Mouse (Mus musculus) cerebellum, adult (tissue): ENCODE data around the gene Angel1.

Experiments used
- ATAC-seq: cut with Nextera tagmentation; 2 replicates; pipeline ENCODE4 v1.9.2; 2017; ENCODE audit warnings: mild to moderate bottlenecking, moderate library complexity, mixed read lengths; ENCODE audit not compliant: insufficient number of reproducible peaks, low FRiP score, low TSS enrichment

Angel1 gene

DNA sequence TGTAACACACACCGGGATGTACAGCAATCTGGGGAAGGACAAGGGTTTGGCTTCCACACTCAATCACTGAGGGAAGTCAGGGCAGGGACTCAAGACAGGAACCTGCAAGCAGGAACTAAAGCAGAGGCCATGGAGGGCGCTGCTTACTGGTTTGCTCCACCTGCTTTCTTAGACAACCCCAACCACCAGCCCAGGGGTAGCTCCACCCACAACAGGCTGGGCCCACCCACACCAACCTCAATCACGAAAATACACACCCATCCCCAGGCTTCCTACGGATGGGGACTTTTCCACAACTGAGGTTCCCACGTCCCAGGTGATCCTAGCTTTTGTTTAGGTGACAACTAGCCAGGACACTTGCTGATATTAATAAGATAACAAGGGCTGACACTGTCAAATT is 20.4 kb downstream of the Angel1 start:
- ATAC-seq: no peak

GRCm38 (mm10) chr12:86702690-86703089 is 23.6 kb downstream of the Angel1 start:
- ATAC-seq: no peak

GRCm38 (mm10) chr12:86701491-86701890 is 24.8 kb downstream of the Angel1 start:
- 0 out of 2 replicates have a peak, but pooled peaks have one; percentile 7 for ATAC-seq

GRCm38 (mm10) chr12:86700927-86701310 is 25.3 kb downstream of the Angel1 start:
- no peak for ATAC-seq

GRCm38 (mm10) chr12:86699965-86700926 is 26.0 kb downstream of the Angel1 start:
- peak; percentile 84 for ATAC-seq

- ATAC-seq: no peak
These were observed 27.7 kb downstream of the Angel1 start for GRCm38 (mm10) chr12:86698537-86698936.

DNA sequence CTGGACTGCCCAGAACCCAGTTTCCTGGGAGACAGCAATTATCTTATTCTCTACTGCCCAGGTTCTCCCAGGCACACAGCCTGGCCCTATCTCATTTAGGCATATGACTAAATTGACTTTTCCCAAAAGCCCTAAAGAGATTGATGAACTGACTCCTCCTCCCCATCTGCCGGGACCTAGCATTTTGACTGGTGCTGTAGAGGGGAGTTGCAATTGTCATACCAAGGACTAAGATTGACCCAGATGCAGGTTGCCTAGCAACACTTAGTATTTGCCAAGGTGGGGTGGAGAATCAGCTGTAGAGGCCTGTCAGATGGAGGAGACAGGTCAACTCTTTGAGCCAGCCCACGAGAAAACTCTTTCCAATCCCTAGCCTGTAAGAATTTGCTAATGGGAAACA is 28.3 kb downstream of the Angel1 start:
- ATAC-seq: no peak

- no peak for ATAC-seq
These were observed 31.8 kb downstream of the Angel1 start for GRCm38 (mm10) chr12:86694441-86694840.

GRCm38 (mm10) chr12:86693389-86693788 is 32.9 kb downstream of the Angel1 start:
- ATAC-seq: no peak

GRCm38 (mm10) chr12:86692471-86693356 is 33.5 kb downstream of the Angel1 start:
- no peak for ATAC-seq

DNA sequence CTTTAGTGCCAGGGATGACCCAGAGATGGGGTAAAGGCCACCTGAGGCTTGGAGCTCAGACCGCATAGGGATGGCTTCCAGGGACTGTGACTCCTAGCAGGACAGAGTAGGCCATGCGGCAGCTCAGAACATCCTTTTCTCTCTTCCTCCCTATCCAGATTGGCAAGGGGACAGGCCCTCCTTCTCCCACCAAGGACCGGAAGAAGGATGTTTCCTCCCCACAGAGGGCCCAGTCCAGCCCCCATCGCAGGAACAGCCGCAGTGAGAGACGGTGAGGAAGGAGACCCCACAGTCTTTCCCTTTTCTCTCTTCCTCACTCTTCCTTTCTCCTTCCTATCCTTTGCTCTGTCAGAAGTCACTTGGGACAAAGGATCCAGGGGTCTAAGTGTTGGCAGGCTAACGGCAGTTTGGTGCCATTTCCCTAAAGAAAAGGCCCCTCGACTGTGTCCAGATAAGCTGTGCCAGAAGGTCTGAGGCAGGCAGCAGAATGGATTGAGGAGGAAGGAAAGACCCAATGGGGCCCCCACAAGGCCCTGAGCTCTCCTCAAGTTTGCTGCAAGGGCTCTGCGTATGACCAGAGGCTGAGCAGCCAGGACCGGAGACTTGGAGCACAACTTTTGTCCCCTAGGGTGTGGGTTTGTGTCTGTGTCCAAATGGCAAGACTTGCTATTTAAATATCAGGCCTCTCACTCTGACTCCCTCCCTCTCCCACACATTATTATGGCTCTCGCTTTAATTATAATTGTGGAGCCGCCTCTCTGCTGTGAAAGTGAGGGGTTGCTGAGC is 35.4 kb downstream of the Angel1 start:
- ATAC-seq: no peak

- no peak for ATAC-seq
These were observed 37.3 kb downstream of the Angel1 start for GRCm38 (mm10) chr12:86688917-86689316.

DNA sequence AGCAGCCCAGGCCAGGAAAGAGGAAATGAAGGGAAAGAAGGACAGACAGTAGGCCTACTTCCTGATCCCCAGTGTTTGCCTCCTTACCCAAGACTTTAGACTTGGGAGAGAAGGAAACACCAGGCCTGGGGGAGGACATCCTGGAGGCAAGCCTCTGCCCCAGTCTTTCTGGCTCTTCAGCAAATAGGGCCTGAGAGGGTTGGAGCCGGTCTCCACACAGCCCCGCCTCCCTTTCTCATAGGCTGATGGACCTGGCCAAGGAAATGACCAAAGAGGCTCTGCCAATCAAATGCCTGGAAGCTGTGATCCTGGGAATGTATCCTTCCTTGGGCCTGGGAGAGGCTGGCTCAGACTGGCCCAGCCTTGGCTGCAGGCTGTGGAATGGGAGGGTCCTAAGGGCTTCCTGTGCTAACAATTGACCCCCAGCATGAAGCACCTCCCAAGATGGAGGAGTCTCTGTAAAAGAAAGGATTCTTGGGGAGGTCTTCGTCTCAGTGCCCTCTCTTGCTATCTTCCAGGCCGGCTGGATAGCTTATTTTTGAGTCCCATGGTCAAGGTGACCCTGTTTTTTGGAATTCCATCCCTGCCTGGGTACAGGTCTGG is 38.2 kb downstream of the Angel1 start:
- no peak for ATAC-seq

DNA sequence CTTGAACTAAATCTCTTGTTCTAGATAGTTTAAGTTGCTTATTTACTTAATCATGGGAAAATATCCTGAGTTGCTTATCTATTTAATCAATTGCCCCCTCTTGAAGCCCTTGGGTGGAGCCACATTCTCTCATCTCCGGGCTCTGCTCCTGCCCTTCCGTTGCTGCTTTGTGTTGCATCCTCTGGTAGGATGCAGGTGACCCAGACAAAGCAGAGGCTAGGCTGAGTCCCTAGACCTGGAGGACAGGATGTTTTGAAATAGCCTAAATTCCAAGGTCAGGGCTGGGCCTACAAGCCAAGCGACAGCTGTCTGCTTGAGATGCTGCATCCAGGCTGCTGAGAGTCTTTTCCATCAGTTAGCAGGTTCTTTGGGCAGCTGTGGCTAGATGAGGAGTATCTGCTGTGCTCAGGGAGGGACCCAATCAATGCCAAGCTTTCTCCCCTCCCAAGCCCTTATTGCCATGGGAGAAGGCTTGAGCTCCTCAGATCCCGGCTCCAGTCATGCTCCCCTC is 38.8 kb downstream of the Angel1 start:
- ATAC-seq: no peak

GRCm38 (mm10) chr12:86686551-86687330 is 39.5 kb downstream of the Angel1 start:
- ATAC-seq: no peak

DNA sequence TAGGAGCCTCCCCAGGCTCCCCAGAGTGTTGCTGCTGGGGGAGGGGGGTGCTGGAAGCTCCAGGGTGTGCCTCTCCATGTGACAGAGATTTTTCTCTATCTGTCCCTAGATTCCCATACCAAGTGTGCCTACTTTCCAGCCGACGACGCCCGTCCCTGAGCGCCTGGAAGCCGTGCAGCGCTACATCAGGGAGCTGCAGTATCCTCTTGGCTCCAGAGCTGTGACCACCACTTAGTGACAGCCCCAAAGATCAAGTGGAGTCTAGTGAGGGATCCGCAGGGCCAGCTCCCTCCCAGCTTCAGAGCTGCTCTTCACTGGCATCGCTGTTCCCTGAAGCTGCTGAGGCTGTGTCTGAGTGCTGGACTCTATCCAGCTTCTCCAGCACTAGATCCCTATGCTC is 41.0 kb downstream of the Angel1 start:
- no peak for ATAC-seq

- no peak for ATAC-seq
These were observed 42.6 kb downstream of the Angel1 start for GRCm38 (mm10) chr12:86683698-86684097.

DNA sequence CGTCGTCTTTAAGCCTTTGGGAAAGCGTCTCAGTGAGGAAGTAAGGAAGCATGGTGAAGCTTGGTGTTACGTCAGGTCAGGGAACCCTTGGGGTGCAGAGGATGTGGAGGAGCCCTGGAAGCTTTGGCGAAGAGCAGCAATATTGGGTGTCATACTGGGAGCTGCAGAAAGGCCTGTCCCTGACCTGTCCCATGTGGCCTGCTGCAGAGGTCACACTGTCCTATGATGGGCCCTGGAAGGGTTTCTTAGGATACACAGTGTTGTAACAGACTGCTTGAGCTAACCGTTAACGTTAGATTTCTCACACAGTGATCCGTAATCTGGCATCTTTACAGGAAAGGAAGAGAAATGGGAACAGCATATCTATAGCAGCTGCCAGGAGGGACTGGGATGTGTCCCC is 44.1 kb downstream of the Angel1 start:
- ATAC-seq: no peak

DNA sequence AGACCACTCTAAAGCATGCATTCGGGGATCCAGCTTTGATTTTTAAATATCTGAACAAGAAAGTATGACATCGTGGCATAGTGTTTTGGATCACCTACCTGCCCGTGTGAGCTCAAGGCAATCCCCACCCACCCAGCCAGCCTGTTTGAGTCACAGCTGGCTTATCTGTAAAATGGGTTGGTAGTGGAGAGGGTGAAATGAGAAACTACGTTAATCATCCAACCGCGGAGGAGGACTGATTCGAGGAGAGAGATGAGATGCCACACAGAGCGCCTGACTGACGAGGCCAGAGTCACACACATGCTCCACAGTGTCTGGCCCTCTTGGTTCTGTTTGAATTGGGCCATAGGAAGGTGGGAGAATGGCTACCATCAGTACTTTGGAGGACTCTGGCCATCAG is 44.6 kb downstream of the Angel1 start:
- no peak for ATAC-seq
